Mouse (Mus musculus) mature B cell (primary cell): ENCODE data around the gene Zdhhc19.

Source experiments
- in situ Hi-C: fragments of 300-500 bp; cut with MboI; formaldehyde crosslinking; loops from 2 replicates; pipeline ENCODE4 v1.14.3; 2019

Zdhhc19 gene

DNA sequence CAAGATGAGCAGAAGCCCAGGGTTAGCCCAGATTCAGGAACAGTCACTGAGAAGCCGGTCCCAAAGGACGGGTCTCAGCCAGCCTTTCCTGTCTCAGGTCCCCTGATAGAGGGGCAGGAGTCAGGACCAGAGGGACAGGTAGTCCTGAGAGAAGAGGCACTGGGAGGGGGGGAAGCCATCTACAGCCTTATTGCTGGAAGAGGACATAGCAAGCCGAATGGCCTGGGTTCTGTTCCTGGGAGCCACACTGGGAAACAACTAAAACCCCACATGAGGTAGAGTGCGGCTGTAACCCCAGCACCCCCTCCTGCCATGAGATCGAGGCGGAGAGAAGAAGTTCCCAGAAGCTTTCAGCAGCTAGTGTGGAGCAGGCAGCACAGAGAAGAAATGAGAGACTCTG is 17.9 kb downstream of the Zdhhc19 start:
- in situ Hi-C loops: loop anchor here (10.0 kb wide), 1 partner anchor 171 kb away; no protein-coding TSS in a partner anchor

DNA sequence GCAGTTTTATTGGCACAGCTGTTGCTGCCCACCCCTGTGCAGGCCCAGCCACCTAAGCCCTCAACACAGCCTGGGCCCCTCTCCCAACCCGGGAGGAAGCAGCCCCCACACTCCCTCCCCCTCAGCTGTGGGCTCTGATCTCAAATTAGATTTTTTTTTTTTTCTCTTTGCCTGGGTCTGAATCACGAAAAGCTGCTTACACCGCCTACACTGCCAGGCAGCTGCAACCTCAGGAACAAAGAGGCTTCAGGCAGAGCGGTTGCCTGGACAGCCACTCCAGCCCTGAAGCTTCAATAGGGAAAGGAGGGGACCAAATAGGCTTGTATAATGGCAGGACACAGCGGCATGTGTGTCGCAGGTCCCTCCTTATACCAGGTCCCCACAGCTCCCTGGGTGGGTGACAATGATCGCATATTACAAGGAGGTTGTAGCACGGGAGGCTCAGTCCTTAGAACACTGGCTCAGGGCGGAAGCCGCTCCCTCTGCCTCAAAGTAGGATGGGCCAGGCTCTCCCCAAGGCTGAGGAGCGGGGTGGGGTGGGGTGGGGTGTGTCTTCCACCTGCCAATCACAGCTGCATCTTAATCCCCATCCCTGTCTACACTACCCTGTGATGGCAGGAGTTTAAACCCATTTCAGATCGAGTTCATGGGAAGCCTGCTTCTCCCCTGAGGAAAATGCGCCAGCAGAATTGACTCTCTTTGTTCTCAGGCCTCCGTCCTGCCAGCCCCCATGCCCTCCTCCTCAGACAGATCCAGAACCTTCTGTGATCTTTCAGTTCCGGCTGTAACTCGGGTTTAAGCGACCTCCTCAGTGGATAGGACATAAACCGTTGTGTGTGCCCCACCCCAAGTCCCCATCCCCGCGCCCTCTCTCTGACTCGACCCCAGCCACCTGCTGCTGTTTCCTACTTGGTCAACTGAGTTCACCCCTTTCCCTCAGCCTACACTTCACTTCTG is 20.2 kb downstream of the Zdhhc19 start:
- in situ Hi-C loops: loop anchor here (5.0 to 10.0 kb wide), 2 partner anchors 91 to 169 kb away; partner anchors contain the start of gene Tfrc

DNA sequence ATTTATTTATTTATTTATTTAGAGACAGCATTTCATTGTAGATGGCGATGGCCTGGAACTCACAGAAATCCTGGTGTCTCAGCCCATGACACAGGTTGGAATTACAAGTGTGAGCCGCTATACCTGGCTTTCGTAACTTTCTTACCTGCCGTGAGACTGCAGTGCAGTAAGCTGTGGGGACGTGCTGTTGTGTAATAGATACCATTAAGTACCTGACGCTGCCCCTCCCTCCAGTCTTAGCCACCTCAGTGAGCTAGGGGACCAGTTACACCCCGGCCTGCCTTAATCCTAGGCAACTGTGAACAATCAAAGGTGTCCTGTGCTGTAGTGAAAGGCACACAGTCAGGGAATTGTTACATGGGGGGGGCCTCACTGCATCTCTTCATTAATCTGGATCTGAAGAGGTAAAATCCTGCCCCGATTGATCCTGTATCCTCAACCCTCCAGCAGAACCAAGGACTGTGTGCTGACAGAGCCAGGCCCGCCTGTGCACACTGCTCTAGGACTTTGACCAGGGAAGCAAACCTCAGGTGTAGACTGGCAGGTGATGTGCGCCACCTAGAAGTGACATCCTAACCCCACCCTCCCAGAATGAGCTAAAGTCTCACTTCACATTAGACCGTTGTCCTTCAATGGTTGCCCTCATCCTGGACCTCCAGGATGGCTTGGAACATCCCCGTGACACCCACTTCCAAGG is 21.9 kb downstream of the Zdhhc19 start:
- in situ Hi-C loops: loop anchor here (5.0 to 10.0 kb wide), 2 partner anchors 89 to 167 kb away; partner anchors contain the start of gene Tfrc

GRCm38 (mm10) chr16:32519656-32520371 is 23.7 kb downstream of the Zdhhc19 start:
- in situ Hi-C loops: loop anchor here (5.0 to 10.0 kb wide), 2 partner anchors 87 to 165 kb away; partner anchors contain the start of gene Tfrc

- in situ Hi-C loops: no loop called here
Measured at GRCm38 (mm10) chr16:32520372-32520748, 24.3 kb downstream of the Zdhhc19 start.

GRCm38 (mm10) chr16:32522578-32523194 is 26.6 kb downstream of the Zdhhc19 start:
- in situ Hi-C loops: no loop called here

- in situ Hi-C loops: no loop called here
Measured at GRCm38 (mm10) chr16:32523462-32524243, 27.6 kb downstream of the Zdhhc19 start.

- in situ Hi-C loops: no loop called here
Measured at GRCm38 (mm10) chr16:32524244-32524615, 28.2 kb downstream of the Zdhhc19 start.

DNA sequence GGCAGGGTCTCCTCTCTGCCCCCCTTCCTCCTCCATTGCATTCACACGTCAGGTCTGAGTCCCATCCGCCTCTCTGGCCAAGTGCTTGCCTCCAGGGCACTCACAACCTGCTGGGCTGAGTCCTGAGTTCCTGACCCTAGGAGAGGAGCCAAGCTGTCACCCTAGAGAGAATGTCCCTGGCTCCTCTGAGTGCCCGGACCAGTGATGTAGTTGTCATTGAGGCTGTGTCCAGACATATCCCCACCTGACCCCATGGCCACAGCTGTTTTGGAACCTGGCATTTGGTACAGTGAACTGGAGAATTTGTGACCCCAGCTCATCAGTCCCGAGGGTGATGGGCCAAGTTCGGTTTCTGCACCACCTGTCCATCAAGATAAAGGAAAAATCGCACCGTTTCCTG is 30.8 kb downstream of the Zdhhc19 start:
- in situ Hi-C loops: no loop called here

- in situ Hi-C loops: no loop called here
Measured at GRCm38 (mm10) chr16:32532878-32533826, 37.1 kb downstream of the Zdhhc19 start.

GRCm38 (mm10) chr16:32535157-32535751 is 39.2 kb downstream of the Zdhhc19 start:
- in situ Hi-C loops: no loop called here

- in situ Hi-C loops: no loop called here
Measured at GRCm38 (mm10) chr16:32537867-32538660, 42.0 kb downstream of the Zdhhc19 start.

DNA sequence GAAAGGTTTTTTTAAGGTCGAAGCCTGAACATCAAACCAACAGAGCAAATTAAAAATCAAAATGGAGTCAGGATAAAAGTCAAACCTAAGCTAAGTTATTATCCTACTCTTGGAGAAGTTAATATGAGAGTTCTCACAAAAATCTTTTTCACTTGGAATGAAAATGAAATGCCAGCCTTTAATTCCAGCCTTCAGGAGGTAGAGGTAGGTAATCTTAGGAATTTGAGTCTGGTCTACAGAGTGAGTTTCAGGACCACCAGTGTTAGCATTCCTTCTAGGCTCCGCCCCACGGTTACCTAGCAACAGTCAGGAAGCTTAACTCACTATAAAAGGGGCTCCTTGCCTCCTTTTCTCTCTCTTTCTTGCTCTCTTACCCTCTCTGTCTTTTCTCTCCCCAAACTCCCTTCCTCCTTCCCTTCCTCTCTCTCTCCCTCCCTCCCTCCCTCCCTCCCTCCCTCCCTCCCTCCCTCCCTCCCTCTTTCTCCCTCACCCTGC is 42.7 kb downstream of the Zdhhc19 start:
- in situ Hi-C loops: no loop called here

DNA sequence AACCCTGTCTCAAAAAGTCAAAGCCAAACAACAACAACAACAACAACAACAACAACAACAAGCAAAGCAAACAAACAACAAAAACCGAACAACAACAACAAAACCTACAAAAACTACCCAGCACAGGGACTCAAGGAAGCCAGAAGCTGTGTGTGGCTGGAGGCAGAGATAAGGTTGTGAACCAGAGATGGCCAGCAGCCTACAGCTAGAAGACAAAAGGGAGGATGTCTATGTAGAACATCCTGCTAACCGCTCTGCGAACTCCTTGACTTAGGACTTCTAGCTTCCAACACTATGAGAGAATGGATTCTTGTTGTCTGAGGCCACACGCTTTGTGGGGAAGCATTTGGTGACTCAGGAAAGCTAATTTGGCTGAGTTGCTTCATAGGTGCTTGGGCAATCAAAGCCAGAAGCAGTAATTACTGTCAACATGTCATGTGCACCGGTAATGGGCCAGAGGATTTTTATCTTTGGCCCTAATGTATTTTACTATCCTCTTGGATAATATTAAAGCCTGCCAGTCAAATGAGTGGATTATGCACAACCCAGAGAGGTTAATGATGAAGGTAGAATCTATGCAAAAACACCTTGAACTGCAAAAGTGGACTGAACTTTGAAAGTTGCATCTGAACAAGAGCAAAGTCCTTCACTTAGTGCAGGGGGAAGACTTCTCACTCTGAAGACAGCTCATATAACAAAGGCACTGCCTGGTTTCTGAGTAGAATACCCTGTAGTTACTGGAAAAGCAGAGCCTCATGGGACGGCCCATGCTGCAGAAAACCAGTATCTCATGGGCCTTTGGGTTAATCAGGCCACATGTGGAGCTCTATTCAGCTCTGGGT is 45.5 kb downstream of the Zdhhc19 start:
- in situ Hi-C loops: no loop called here

- in situ Hi-C loops: no loop called here
Measured at GRCm38 (mm10) chr16:32543422-32543821, 47.4 kb downstream of the Zdhhc19 start.

- in situ Hi-C loops: no loop called here
Measured at GRCm38 (mm10) chr16:32547156-32548068, 51.3 kb downstream of the Zdhhc19 start.
